Mouse (Mus musculus) brain, adult 2 months (tissue): Measurements from ENCODE around the gene Tmem86a.
"Not testable (repeated sequence)": the region's sequence is repeated elsewhere in the genome, so short reads cannot be mapped to it uniquely, and the experiment has no call there.

Source experiments
- DNase-seq: peaks from one replicate; pipeline ENCODE4 v3.0.0; 2011; ENCODE audit warnings: low read depth, low spot score

Tmem86a gene

GRCm38 (mm10) chr7:47050366-47050765 lies at the start of gene Tmem86a:
Gene Tmem86a, plus strand, starts transcription at chr7:47050601.
- DNase-seq, result peak; percentile 98

- DNase-seq, result peak; percentile 80
Observed at GRCm38 (mm10) chr7:47000644-47000983, 49.8 kb upstream of the Tmem86a start.

GRCm38 (mm10) chr7:47001125-47001899 lies 49.1 kb upstream of the Tmem86a start:
- no peak for DNase-seq

GRCm38 (mm10) chr7:47001900-47002275 lies 48.5 kb upstream of the Tmem86a start:
- no peak for DNase-seq

- no peak for DNase-seq
Observed at GRCm38 (mm10) chr7:47003411-47004115, 46.8 kb upstream of the Tmem86a start.

- peak; percentile 39 for DNase-seq
Observed at GRCm38 (mm10) chr7:47007109-47007780, 43.2 kb upstream of the Tmem86a start.

GRCm38 (mm10) chr7:47007818-47008167 lies 42.6 kb upstream of the Tmem86a start:
- DNase-seq, result peak; percentile 89

GRCm38 (mm10) chr7:47008168-47008993 lies 42.0 kb upstream of the Tmem86a start, which contains the start of gene Spty2d1:
Gene Spty2d1, minus strand, starts transcription at chr7:47008411.
- peak; percentile 100 for DNase-seq

- no peak for DNase-seq
Observed at GRCm38 (mm10) chr7:47013131-47013767, 37.2 kb upstream of the Tmem86a start.

GRCm38 (mm10) chr7:47014564-47015389 lies 35.6 kb upstream of the Tmem86a start:
- DNase-seq, result no peak

- DNase-seq, result peak; percentile 79
Observed at GRCm38 (mm10) chr7:47015390-47016065, 34.9 kb upstream of the Tmem86a start.

GRCm38 (mm10) chr7:47016602-47017001 lies 33.8 kb upstream of the Tmem86a start:
- DNase-seq, result no peak

- DNase-seq, result no peak
Observed at GRCm38 (mm10) chr7:47017146-47017545, 33.3 kb upstream of the Tmem86a start.

- peak; percentile 79 for DNase-seq
Observed at GRCm38 (mm10) chr7:47019641-47020040, 30.8 kb upstream of the Tmem86a start.

- DNase-seq, result no peak
Observed at GRCm38 (mm10) chr7:47020956-47021355, 29.4 kb upstream of the Tmem86a start.

- no peak for DNase-seq
Observed at GRCm38 (mm10) chr7:47022482-47022881, 27.9 kb upstream of the Tmem86a start.

GRCm38 (mm10) chr7:47023530-47023929 lies 26.9 kb upstream of the Tmem86a start:
- peak; percentile 83 for DNase-seq

GRCm38 (mm10) chr7:47024454-47024853 lies 25.9 kb upstream of the Tmem86a start:
- DNase-seq, result no peak

- DNase-seq, result no peak
Observed at GRCm38 (mm10) chr7:47025429-47025828, 25.0 kb upstream of the Tmem86a start.

- DNase-seq, result not testable (repeated sequence)
Observed at GRCm38 (mm10) chr7:47026899-47027298, 23.5 kb upstream of the Tmem86a start.
